In the genomic region with DNA sequence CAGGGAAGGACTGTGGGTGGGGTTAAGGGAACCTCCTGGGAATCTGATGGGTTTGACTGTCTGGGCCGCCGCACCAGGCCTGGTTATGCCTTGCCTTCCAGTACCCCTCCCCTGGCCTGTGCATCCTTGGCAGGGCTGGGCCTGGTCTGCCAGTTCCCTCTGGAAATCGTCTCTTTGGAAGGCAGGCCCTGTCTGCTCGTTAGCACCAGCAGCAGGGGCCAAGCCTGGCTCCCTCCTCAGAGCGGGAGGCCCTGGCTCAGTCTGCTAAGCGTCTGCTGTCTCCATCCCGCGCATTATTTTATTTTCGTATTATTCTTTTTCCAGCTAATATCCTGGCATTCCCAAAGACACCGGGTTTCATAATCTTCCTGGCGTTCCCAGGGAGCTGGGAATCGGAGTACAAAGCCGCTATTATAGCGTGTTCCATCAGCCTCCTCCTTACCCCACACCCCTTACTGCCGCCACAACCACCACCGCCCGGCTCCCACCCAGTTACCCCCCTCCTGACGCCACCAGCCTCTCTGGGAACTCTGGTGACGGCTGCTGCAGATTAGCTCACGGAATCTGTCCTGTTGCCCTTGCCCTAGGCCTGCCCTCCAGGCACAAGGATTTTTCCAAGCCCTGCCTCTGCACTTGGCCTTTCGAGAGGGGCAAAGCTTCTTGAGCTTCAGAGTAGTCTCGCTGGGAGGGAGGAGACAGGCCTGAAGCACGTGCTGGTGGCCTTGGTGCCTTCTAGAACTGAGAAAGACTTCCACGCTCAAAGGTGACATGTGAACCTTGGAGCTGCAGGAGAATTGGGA, we compare ENCODE assay signal across 11 mouse cellular contexts.
DNase-seq lines count a peak whose midpoint lies in the region; ATAC-seq and TF ChIP-seq lines count a peak whose summit lies in the region.
"Had no signal": no experiment of that assay in that cellular context is flagged by ENCODE, and none has a peak within 500 bp of the region (broad histone marks: within the 10 kb centered on the region; RNA-seq: fewer than 3 reads in every experiment).

No protein-coding gene starts in this region.

- no peak overlapping the region for H3K27ac ChIP-seq in hindbrain, postnatal 0 days
- no peak overlapping the region for H3K27ac ChIP-seq in hindbrain, embryonic 13.5 days
- H3K27ac ChIP-seq in embryonic facial prominence, embryonic 13.5 days, result peak overlapping the region; percentile 80
- no peak overlapping the region for H3K27ac ChIP-seq in kidney, embryonic 14.5 days (ENCODE audit: low read depth, low read length)
- H3K27ac ChIP-seq: liver, embryonic 13.5 days had no signal

- peak; percentile 18 for DNase-seq in hindbrain, postnatal 0 days (ENCODE audit: low spot score)
- peak; percentile 56 for DNase-seq in ZHBTc4 (ENCODE audit: low read depth, low spot score)
- DNase-seq in layer of hippocampus, postnatal 10 days (ENCODE audit: low spot score in 2 of 2), result peak; percentile 59 to 67
- no peak for DNase-seq in spleen, postnatal 10 days (ENCODE audit: low spot score in 2 of 2)
- DNase-seq: kidney, postnatal 4 days; liver, embryonic 13.5 days; lung, postnatal 36 days; thymus, postnatal 36 days had no signal

- H3K27me3 ChIP-seq in hindbrain, postnatal 0 days (ENCODE audit: insufficient read depth, low read length), result no peaks in the 10 kb centered on the region
- no peaks in the 10 kb centered on the region for H3K27me3 ChIP-seq in hindbrain, embryonic 13.5 days
- H3K27me3 ChIP-seq in embryonic facial prominence, embryonic 13.5 days, result no peaks in the 10 kb centered on the region
- H3K27me3 ChIP-seq in kidney, embryonic 14.5 days (ENCODE audit: control insufficient read depth, insufficient read depth, low read length), result peaks cover 3% of the 10 kb centered on the region; the same call in 1 of the 2 replicates
- H3K27me3 ChIP-seq: liver, embryonic 13.5 days had no signal

- no peak overlapping the region for H3K4me2 ChIP-seq in hindbrain, postnatal 0 days (ENCODE audit: low read depth, low read length)
- no peak overlapping the region for H3K4me2 ChIP-seq in hindbrain, embryonic 13.5 days
- no peak overlapping the region for H3K4me2 ChIP-seq in embryonic facial prominence, embryonic 13.5 days
- no peak overlapping the region for H3K4me2 ChIP-seq in kidney, embryonic 14.5 days (replicated peaks; ENCODE audit: low read depth, low read length)
- H3K4me2 ChIP-seq: liver, embryonic 13.5 days had no signal

- peak; percentile 60; the same call in 1 of the 2 replicates for ATAC-seq in hindbrain, postnatal 0 days
- ATAC-seq in hindbrain, embryonic 13.5 days (ENCODE audit: low FRiP score), result no peak
- no peak for ATAC-seq in embryonic facial prominence, embryonic 13.5 days (ENCODE audit: insufficient number of reproducible peaks, insufficient read depth, low FRiP score, low TSS enrichment, low read depth)
- ATAC-seq in kidney, embryonic 14.5 days (ENCODE audit: low FRiP score, low TSS enrichment), result no peak

- H3K9me3 ChIP-seq in hindbrain, postnatal 0 days (ENCODE audit: low read length), result no peaks in the 10 kb centered on the region
- H3K9me3 ChIP-seq in hindbrain, embryonic 13.5 days, result no peaks in the 10 kb centered on the region
- no peaks in the 10 kb centered on the region for H3K9me3 ChIP-seq in embryonic facial prominence, embryonic 13.5 days
- H3K9me3 ChIP-seq in kidney, embryonic 14.5 days (ENCODE audit: control insufficient read depth, low read length), result no peaks in the 10 kb centered on the region
- H3K9me3 ChIP-seq: liver, embryonic 13.5 days had no signal

- no peaks in the 10 kb centered on the region for H3K36me3 ChIP-seq in hindbrain, postnatal 0 days (ENCODE audit: insufficient read depth, low read length)
- no peaks in the 10 kb centered on the region for H3K36me3 ChIP-seq in hindbrain, embryonic 13.5 days
- no peaks in the 10 kb centered on the region for H3K36me3 ChIP-seq in embryonic facial prominence, embryonic 13.5 days
- no peaks in the 10 kb centered on the region for H3K36me3 ChIP-seq in kidney, embryonic 14.5 days (ENCODE audit: control insufficient read depth, insufficient read depth, low read length)
- H3K36me3 ChIP-seq: liver, embryonic 13.5 days had no signal

- H3K4me3 ChIP-seq in hindbrain, postnatal 0 days (ENCODE audit: low read length), result no peak overlapping the region
- no peak overlapping the region for H3K4me3 ChIP-seq in hindbrain, embryonic 13.5 days
- no peak overlapping the region for H3K4me3 ChIP-seq in embryonic facial prominence, embryonic 13.5 days
- no peak overlapping the region for H3K4me3 ChIP-seq in kidney, embryonic 14.5 days (ENCODE audit: low read length)
- H3K4me3 ChIP-seq: liver, embryonic 13.5 days had no signal

- no peak overlapping the region for H3K9ac ChIP-seq in hindbrain, postnatal 0 days (replicated peaks; ENCODE audit: low read length)
- no peak overlapping the region for H3K9ac ChIP-seq in hindbrain, embryonic 13.5 days
- H3K9ac ChIP-seq in embryonic facial prominence, embryonic 13.5 days, result 0 out of 2 replicates have a peak overlapping the region, but pooled peaks have one; percentile 4
- no peak overlapping the region for H3K9ac ChIP-seq in kidney, embryonic 14.5 days (ENCODE audit: low read depth, low read length)
- H3K9ac ChIP-seq: liver, embryonic 13.5 days had no signal

- TF ChIP-seq CTCF in hindbrain, postnatal 0 days (IDR thresholded peaks at IDR 0.05; ENCODE audit: low read depth), result no peak

- no peaks in the 10 kb centered on the region for H3K4me1 ChIP-seq in hindbrain, postnatal 0 days (ENCODE audit: insufficient read depth, low read length)
- H3K4me1 ChIP-seq in hindbrain, embryonic 13.5 days (replicated peaks), result no peaks in the 10 kb centered on the region
- H3K4me1 ChIP-seq in embryonic facial prominence, embryonic 13.5 days, result peaks cover 34% of the 10 kb centered on the region
- no peaks in the 10 kb centered on the region for H3K4me1 ChIP-seq in kidney, embryonic 14.5 days (ENCODE audit: control insufficient read depth, insufficient read depth, low read length)
- H3K4me1 ChIP-seq: liver, embryonic 13.5 days had no signal

- WGBS in hindbrain, postnatal 0 days, result 55% methylated on average over 24 of the region's 24 CpGs
- WGBS in hindbrain, embryonic 13.5 days, result 70% methylated on average over 24 of the region's 24 CpGs
- WGBS in embryonic facial prominence, embryonic 13.5 days, result 46% methylated on average over 24 of the region's 24 CpGs
- 78% methylated on average over 24 of the region's 24 CpGs for WGBS in kidney, embryonic 14.5 days

Comparison
In these comparisons a context has a peak if more than half of its experiments do, and no peak if none do; other contexts are left out.
1. DNase-seq: peak in hindbrain, postnatal 0 days (single experiment), ZHBTc4 (single experiment) and layer of hippocampus, postnatal 10 days (2 of 2); none in spleen, postnatal 10 days (0 of 2).